Mouse (Mus musculus) hindbrain, embryonic 16.5 days (tissue): ENCODE measurements at regions not wholly inside any gene's neighbourhood (a gene's known extent, or its start where the extent isn't known, plus 50 kb on each side); places are given as distances from the start of the nearest gene placed in this dataset.

Experiments used
- ATAC-seq: fragments of 200-750 bp; cut with Nextera tagmentation; 2 replicates; pipeline ENCODE4 v1.8.0; 2017; ENCODE audit warnings: moderate TSS enrichment, moderate library complexity
- H3K27ac ChIP-seq: fragments of 300-500 bp; sonication (generic); 2 replicates; pipeline ENCODE4 v1.5.1; 2014; ENCODE audit warnings: low read depth, mild to moderate bottlenecking, control low read depth, low read length, moderate library complexity
- H3K27me3 ChIP-seq: fragments of 300-500 bp; sonication (generic); replicated peaks from 2 replicates; pipeline ENCODE4 v1.6.1; 2014; ENCODE audit warnings: low read length; ENCODE audit not compliant: control insufficient read depth, insufficient read depth
- H3K36me3 ChIP-seq: fragments of 300-500 bp; sonication (generic); 2 replicates; pipeline ENCODE4 v1.6.1; 2014; ENCODE audit warnings: mild to moderate bottlenecking, low read length, moderate library complexity, mixed read lengths; ENCODE audit not compliant: control insufficient read depth, insufficient read depth
- H3K4me1 ChIP-seq: fragments of 300-500 bp; sonication (generic); 2 replicates; pipeline ENCODE4 v1.6.1; 2014; ENCODE audit warnings: low read depth, low read length; ENCODE audit not compliant: control insufficient read depth, insufficient read depth
- H3K4me2 ChIP-seq: fragments of 300-500 bp; sonication (generic); 2 replicates; pipeline ENCODE4 v1.6.1; 2014; ENCODE audit warnings: mild to moderate bottlenecking, low read length, control low read depth, moderate library complexity
- H3K4me3 ChIP-seq: fragments of 300-500 bp; sonication (generic); 2 replicates; pipeline ENCODE4 v1.5.1; 2014; ENCODE audit warnings: mild to moderate bottlenecking, low read length, control low read depth, moderate library complexity
- H3K9ac ChIP-seq: fragments of 300-500 bp; sonication (generic); 2 replicates; pipeline ENCODE4 v1.6.1; 2014; ENCODE audit warnings: low read depth, mild to moderate bottlenecking, control low read depth, low read length, moderate library complexity
- H3K9me3 ChIP-seq: fragments of 300-500 bp; sonication (generic); 2 replicates; pipeline ENCODE4 v1.6.1; 2014; ENCODE audit warnings: mild to moderate bottlenecking, low read length, moderate library complexity; ENCODE audit not compliant: control insufficient read depth
- WGBS: fragments of 180-500 bp; shearing (Covaris S2); extraction: QIAGEN DNeasy Blood & Tissue Kit; methylation state at CpG from one replicate; pipeline ENCODE4 v1.1.7; 2014; 5-methylcytosine and 5-hydroxymethylcytosine counted together

- Histone ChIP-seq H3K4me1 (no peaks in the 10 kb centered on the region), H3K36me3 (no peaks in the 10 kb centered on the region), H3K27me3 (no peaks in the 10 kb centered on the region), H3K9ac (no peak overlapping the region), H3K4me2 (no peak overlapping the region), H3K4me3 (no peak overlapping the region), H3K9me3 (no peaks in the 10 kb centered on the region), H3K27ac (no peak overlapping the region)
- no peak for ATAC-seq
- WGBS, result 87% methylated on average over 1 of the region's 1 CpGs
These were observed 2081.3 kb downstream of the Olfm4 start for GRCm38 (mm10) chr14:82065173-82065572.

GRCm38 (mm10) chr14:82101643-82102042 is 2117.8 kb downstream of the Olfm4 start:
- no peak overlapping the region for H3K27ac ChIP-seq
- no peak overlapping the region for H3K9ac ChIP-seq
- no peaks in the 10 kb centered on the region for H3K9me3 ChIP-seq
- no peaks in the 10 kb centered on the region for H3K36me3 ChIP-seq
- no peak overlapping the region for H3K4me3 ChIP-seq
- no peak overlapping the region for H3K4me2 ChIP-seq
- no peaks in the 10 kb centered on the region for H3K27me3 ChIP-seq
- H3K4me1 ChIP-seq, result no peaks in the 10 kb centered on the region
- ATAC-seq, result no peak

- Histone ChIP-seq H3K27ac (no peak overlapping the region), H3K4me2 (no peak overlapping the region), H3K4me1 (no peaks in the 10 kb centered on the region), H3K9ac (no peak overlapping the region), H3K9me3 (no peaks in the 10 kb centered on the region), H3K36me3 (no peaks in the 10 kb centered on the region), H3K27me3 (no peaks in the 10 kb centered on the region), H3K4me3 (no peak overlapping the region)
- ATAC-seq, result no peak
These were observed 2129.0 kb downstream of the Olfm4 start for GRCm38 (mm10) chr14:82112851-82113250.

GRCm38 (mm10) chr14:82148827-82149498 is 2165.1 kb downstream of the Olfm4 start:
- Histone ChIP-seq H3K27me3 (no peaks in the 10 kb centered on the region), H3K4me2 (no peak overlapping the region), H3K9ac (no peak overlapping the region), H3K36me3 (no peaks in the 10 kb centered on the region), H3K4me1 (no peaks in the 10 kb centered on the region), H3K27ac (no peak overlapping the region), H3K4me3 (no peak overlapping the region), H3K9me3 (no peaks in the 10 kb centered on the region)
- 88% methylated on average over 6 of the region's 6 CpGs for WGBS
- no peak for ATAC-seq

GRCm38 (mm10) chr14:82185334-82185733 is 2201.5 kb downstream of the Olfm4 start:
- H3K27ac ChIP-seq, result no peak overlapping the region
- 79% methylated on average over 1 of the region's 1 CpGs for WGBS
- H3K27me3 ChIP-seq, result no peaks in the 10 kb centered on the region
- H3K4me2 ChIP-seq, result no peak overlapping the region
- no peak overlapping the region for H3K9ac ChIP-seq
- no peaks in the 10 kb centered on the region for H3K36me3 ChIP-seq
- no peak overlapping the region for H3K4me3 ChIP-seq
- H3K9me3 ChIP-seq, result no peaks in the 10 kb centered on the region
- no peak for ATAC-seq
- H3K4me1 ChIP-seq, result no peaks in the 10 kb centered on the region

- no peak overlapping the region for H3K27ac ChIP-seq
- no peak overlapping the region for H3K4me3 ChIP-seq
- WGBS, result 50% methylated on average over 5 of the region's 5 CpGs
- no peaks in the 10 kb centered on the region for H3K9me3 ChIP-seq
- no peaks in the 10 kb centered on the region for H3K4me1 ChIP-seq
- no peak overlapping the region for H3K4me2 ChIP-seq
- ATAC-seq, result peak; percentile 83
- H3K27me3 ChIP-seq, result no peaks in the 10 kb centered on the region
- H3K36me3 ChIP-seq, result no peaks in the 10 kb centered on the region
- H3K9ac ChIP-seq, result no peak overlapping the region
These were observed 2226.5 kb downstream of the Olfm4 start for GRCm38 (mm10) chr14:82210402-82210801.

- H3K9me3 ChIP-seq, result no peaks in the 10 kb centered on the region
- no peaks in the 10 kb centered on the region for H3K27me3 ChIP-seq
- no peak for ATAC-seq
- H3K4me2 ChIP-seq, result no peak overlapping the region
- H3K36me3 ChIP-seq, result no peaks in the 10 kb centered on the region
- no peak overlapping the region for H3K9ac ChIP-seq
- no peak overlapping the region for H3K4me3 ChIP-seq
- no peaks in the 10 kb centered on the region for H3K4me1 ChIP-seq
- no peak overlapping the region for H3K27ac ChIP-seq
- 78% methylated on average over 3 of the region's 3 CpGs for WGBS
These were observed 2214.8 kb upstream of the Pcdh17 start for GRCm38 (mm10) chr14:82228522-82228921.

- ATAC-seq, result no peak
- H3K27me3 ChIP-seq, result no peaks in the 10 kb centered on the region
- H3K4me2 ChIP-seq, result no peak overlapping the region
- no peak overlapping the region for H3K27ac ChIP-seq
- no peak overlapping the region for H3K9ac ChIP-seq
- no peak overlapping the region for H3K4me3 ChIP-seq
- H3K9me3 ChIP-seq, result no peaks in the 10 kb centered on the region
- H3K36me3 ChIP-seq, result no peaks in the 10 kb centered on the region
- 78% methylated on average over 1 of the region's 1 CpGs for WGBS
- H3K4me1 ChIP-seq, result no peaks in the 10 kb centered on the region
These were observed 2207.1 kb upstream of the Pcdh17 start for GRCm38 (mm10) chr14:82236238-82236637.

- no peak overlapping the region for H3K4me2 ChIP-seq
- no peak overlapping the region for H3K4me3 ChIP-seq
- ATAC-seq, result no peak
- H3K27me3 ChIP-seq, result no peaks in the 10 kb centered on the region
- H3K4me1 ChIP-seq, result no peaks in the 10 kb centered on the region
- H3K9ac ChIP-seq, result no peak overlapping the region
- no peaks in the 10 kb centered on the region for H3K36me3 ChIP-seq
- H3K9me3 ChIP-seq, result no peaks in the 10 kb centered on the region
- no peak overlapping the region for H3K27ac ChIP-seq
- 50% methylated on average over 2 of the region's 2 CpGs for WGBS
These were observed 2200.0 kb upstream of the Pcdh17 start for GRCm38 (mm10) chr14:82243321-82243720.

- H3K36me3 ChIP-seq, result no peaks in the 10 kb centered on the region
- H3K4me1 ChIP-seq, result no peaks in the 10 kb centered on the region
- H3K4me3 ChIP-seq, result no peak overlapping the region
- no peak overlapping the region for H3K9ac ChIP-seq
- ATAC-seq, result no peak
- 88% methylated on average over 1 of the region's 1 CpGs for WGBS
- no peaks in the 10 kb centered on the region for H3K27me3 ChIP-seq
- H3K4me2 ChIP-seq, result no peak overlapping the region
- no peak overlapping the region for H3K27ac ChIP-seq
- no peaks in the 10 kb centered on the region for H3K9me3 ChIP-seq
These were observed 2198.5 kb upstream of the Pcdh17 start for GRCm38 (mm10) chr14:82244891-82245290.
